Mouse (Mus musculus): ENCODE measurements around the gene Upk3a.

GRCm38 (mm10) chr15:84975729-84976128 is 41.2 kb upstream of the Upk3a start:
- no peak for TF ChIP-seq CTCF (IDR thresholded peaks at IDR 0.05; ENCODE audit: low read depth)
- TF ChIP-seq EP300 (IDR thresholded peaks at IDR 0.05; ENCODE audit: low read depth), result no peak

Data from liver, embryonic 14.5 days (tissue).